Mouse (Mus musculus) Patski (cell line): ENCODE data around the gene Krtap2-4. TPM values are rescaled to one million over a fixed set of nuclear protein-coding genes. Genes with fewer than 3 reads are reported as not detected.
A peak's percentile ranks its signal among the peaks of the same experiment; 100 is the strongest.
"Not testable (repeated sequence)": the region's sequence is repeated elsewhere in the genome, so short reads cannot be mapped to it uniquely, and the experiment has no call there.

ENCODE experiments used
- ATAC-seq: fragments of 100-300 bp; one replicate; pipeline ENCODE4 v1.8.0; 2021
- CTCF ChIA-PET: fragments of 350-600 bp; sonication (Branson Sonifier 250); formaldehyde crosslinking; loops from one replicate; lab custom pipeline; 2022; ENCODE audit warnings: inconsistent platforms; lab: Charles Lee
- POLR2A ChIA-PET: fragments of 350-600 bp; sonication (Branson Sonifier 250); formaldehyde crosslinking; loops from one replicate; lab custom pipeline; 2022; ENCODE audit warnings: antibody characterized with exemption, inconsistent platforms; lab: Charles Lee
- DNase-seq: peaks from one replicate; pipeline ENCODE4 v3.0.0-alpha.2; 2011; ENCODE audit warnings: low read depth, low spot score
- H3K27me3 ChIP-seq: fragments of 371-371 bp; one replicate; pipeline ENCODE4 v1.5.1; 2021
- CTCF ChIP-seq: fragments of 100-300 bp; IDR thresholded peaks from one replicate; pipeline ENCODE4 v1.5.1; 2021
- in situ Hi-C: fragments of 300-500 bp; cut with MboI; formaldehyde crosslinking; loops from 3 replicates; pipeline ENCODE4 v1.11.1; 2018; ENCODE audit warnings: low pct_unique_long_range_greater_than_20kb, mixed read lengths
- polyA plus RNA-seq: library from polyadenylated mRNA; unstranded; gene quantifications from one replicate; pipeline ENCODE4 v1.2.3, GENCODE M21; 2021

The Krtap2-4 gene
- polyA plus RNA-seq, 1 experiment from 2014 or later, result not detected

- POLR2A ChIA-PET, result no interaction called here
- ATAC-seq, result no peak
- no peak for TF ChIP-seq CTCF
- no peak for DNase-seq
- H3K27me3 ChIP-seq, result no peaks in the 10 kb centered on the region
- in situ Hi-C loops, result no loop called here
- CTCF ChIA-PET, result no interaction called here
Measured at GRCm38 (mm10) chr11:99634653-99635134, 20.0 kb upstream of the Krtap2-4 start, which contains the start of gene Krtap4-2. Krtap4-2 (minus strand) TSS chr11:99635084.

GRCm38 (mm10) chr11:99633293-99633692, 18.6 kb upstream of the Krtap2-4 start:
- in situ Hi-C loops, result no loop called here

GRCm38 (mm10) chr11:99630890-99631289, 16.2 kb upstream of the Krtap2-4 start:
- no peak for TF ChIP-seq CTCF
- no peak for DNase-seq
- ChIA-PET POLR2A (no interaction called here), CTCF (no interaction called here)
- in situ Hi-C loops, result no loop called here
- H3K27me3 ChIP-seq, result no peaks in the 10 kb centered on the region
- ATAC-seq, result no peak

More at GRCm38 (mm10) chr11:99633293-99633692, 18.6 kb upstream of the Krtap2-4 start:
- no peak for ATAC-seq
- ChIA-PET CTCF (no interaction called here), POLR2A (interaction anchor here (1.1 kb wide), 1 partner anchor 27 kb away, joined by 4 read pairs; no protein-coding TSS in a partner anchor)
- no peak for DNase-seq
- TF ChIP-seq CTCF, result no peak
- H3K27me3 ChIP-seq, result no peaks in the 10 kb centered on the region

- ChIA-PET POLR2A (no interaction called here), CTCF (no interaction called here)
- in situ Hi-C loops, result no loop called here
- DNase-seq (no peak), ATAC-seq (no peak)
- no peak for TF ChIP-seq CTCF
- no peaks in the 10 kb centered on the region for H3K27me3 ChIP-seq
Measured at GRCm38 (mm10) chr11:99628138-99628537, 13.5 kb upstream of the Krtap2-4 start, which contains the start of gene Krtap4-1. Krtap4-1 (minus strand) TSS chr11:99628238.

- in situ Hi-C loops, result no loop called here
- POLR2A ChIA-PET, result no interaction called here
- H3K27me3 ChIP-seq, result no peaks in the 10 kb centered on the region
- no peak for TF ChIP-seq CTCF
- CTCF ChIA-PET, result interaction anchor here (1.0 kb wide), 1 partner anchor 41 kb away, joined by 3 read pairs; no protein-coding TSS in a partner anchor
- ATAC-seq (peak; percentile 17), DNase-seq (no peak)
Measured at GRCm38 (mm10) chr11:99620335-99620734, 5.7 kb upstream of the Krtap2-4 start, which contains the start of gene Gm11562. Gm11562 (minus strand) TSS chr11:99620435.

- H3K27me3 ChIP-seq, in situ Hi-C loops, DNase-seq, POLR2A ChIA-PET, CTCF ChIA-PET, ATAC-seq: not testable (repeated sequence)
Measured at GRCm38 (mm10) chr11:99610089-99610488, 4.6 kb downstream of the Krtap2-4 start, which contains the start of gene Gm11937. Gm11937 (minus strand) TSS chr11:99610189.

GRCm38 (mm10) chr11:99609126-99609525, 5.5 kb downstream of the Krtap2-4 start:
- no peaks in the 10 kb centered on the region for H3K27me3 ChIP-seq
- no peak for TF ChIP-seq CTCF
- CTCF ChIA-PET, result no interaction called here
- POLR2A ChIA-PET, result no interaction called here
- no peak for DNase-seq
- in situ Hi-C loops, result no loop called here
- ATAC-seq, result no peak

- DNase-seq, CTCF ChIA-PET, in situ Hi-C loops, H3K27me3 ChIP-seq, POLR2A ChIA-PET, ATAC-seq: not testable (repeated sequence)
Measured at GRCm38 (mm10) chr11:99603208-99603607, 11.4 kb downstream of the Krtap2-4 start, which contains the start of gene Gm11938. Gm11938 (minus strand) TSS chr11:99603308.

- in situ Hi-C loops, POLR2A ChIA-PET, ATAC-seq, DNase-seq, CTCF ChIA-PET, H3K27me3 ChIP-seq: not testable (repeated sequence)
Measured at GRCm38 (mm10) chr11:99597742-99598141, 16.9 kb downstream of the Krtap2-4 start, which contains the start of gene Krtap9-3. Krtap9-3 (minus strand) TSS chr11:99598105.

- CTCF ChIA-PET, result no interaction called here
Measured at GRCm38 (mm10) chr11:99590981-99591380, 23.7 kb downstream of the Krtap2-4 start, which contains the start of gene Krtap1-3. Krtap1-3 (minus strand) TSS chr11:99591339.

GRCm38 (mm10) chr11:99585096-99585495, 29.6 kb downstream of the Krtap2-4 start:
- no peak for ATAC-seq
- no peak for DNase-seq
- ChIA-PET POLR2A (no interaction called here), CTCF (no interaction called here)
- in situ Hi-C loops, result loop anchor here (10.0 kb wide), 1 partner anchor 180 kb away; no protein-coding TSS in a partner anchor
- no peak for TF ChIP-seq CTCF
- H3K27me3 ChIP-seq, result no peaks in the 10 kb centered on the region

More at GRCm38 (mm10) chr11:99590981-99591380, 23.7 kb downstream of the Krtap2-4 start, which contains the start of gene Krtap1-3:
- in situ Hi-C loops, result no loop called here
- no peak for ATAC-seq
- TF ChIP-seq CTCF, result no peak
- H3K27me3 ChIP-seq, result no peaks in the 10 kb centered on the region
- no peak for DNase-seq
- POLR2A ChIA-PET, result no interaction called here
